Mouse (Mus musculus) layer of hippocampus, adult 9-11 months (tissue): ENCODE data around the gene Msln.
A peak's percentile ranks its signal among the peaks of the same experiment; 100 is the strongest.
"Not testable (repeated sequence)": the region's sequence is repeated elsewhere in the genome, so short reads cannot be mapped to it uniquely, and the experiment has no call there.

Source experiments
- DNase-seq: peaks from one replicate; pipeline ENCODE4 v3.0.0; 2022

The Msln gene

DNA sequence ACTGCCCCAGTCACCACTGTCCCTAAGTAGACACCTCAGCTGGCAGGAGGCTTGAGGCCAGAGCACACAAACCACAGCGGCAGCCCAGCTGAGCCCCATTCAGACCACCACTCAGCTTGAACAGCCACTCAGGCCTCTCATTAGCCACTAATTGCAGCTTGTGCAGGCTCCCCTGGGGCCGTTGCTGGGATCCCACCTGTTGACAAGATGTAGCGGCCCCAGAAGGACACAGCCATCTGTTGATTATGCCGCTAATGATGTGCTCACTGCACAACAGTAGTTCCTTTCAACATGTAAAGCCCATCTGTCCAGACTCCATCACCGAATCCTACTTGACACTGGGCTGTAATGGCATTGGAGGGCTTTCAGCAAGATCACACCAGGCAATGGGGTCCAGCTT lies 11.7 kb upstream of the Msln start:
- no peak for DNase-seq

DNA sequence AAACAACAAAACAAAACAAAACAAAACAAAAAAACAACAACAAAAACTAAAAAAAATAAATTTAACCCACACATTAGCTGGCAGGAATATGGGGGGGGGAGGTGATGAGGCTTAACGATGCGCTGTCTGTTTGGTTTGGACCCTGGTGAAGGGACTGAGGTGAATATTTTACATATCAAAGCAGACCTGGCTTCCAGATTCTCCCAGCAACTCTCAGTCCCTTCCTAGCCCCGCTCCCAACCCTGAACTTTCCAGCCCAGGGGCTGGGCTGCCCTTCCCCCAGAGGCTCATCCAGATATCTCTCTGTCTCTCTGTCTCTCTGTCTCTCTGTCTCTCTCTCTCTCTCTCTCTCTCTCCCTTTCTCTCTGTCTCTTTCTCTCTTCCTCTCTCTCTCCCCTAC lies 8.4 kb upstream of the Msln start:
- DNase-seq, result no peak

DNA sequence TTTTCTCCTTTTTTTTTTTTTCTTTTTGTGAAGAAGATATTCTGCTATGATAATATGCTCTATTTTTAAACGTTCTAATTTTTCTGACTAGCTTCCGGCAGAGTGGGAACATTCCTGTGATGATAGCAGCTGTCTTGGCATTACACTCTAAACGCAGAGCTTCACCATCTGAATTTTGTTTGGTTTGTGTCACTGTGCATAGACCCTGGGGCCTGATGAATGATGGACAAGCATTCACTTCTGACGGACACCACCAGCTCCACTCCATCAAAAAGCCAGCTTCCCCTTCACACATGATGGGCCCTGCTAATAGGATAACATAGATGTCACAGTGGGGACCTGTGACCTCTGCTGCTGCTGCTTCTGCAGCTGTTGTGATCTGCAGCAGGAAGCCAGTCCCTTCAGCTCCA lies 7.4 kb upstream of the Msln start:
- peak; percentile 78 for DNase-seq

DNA sequence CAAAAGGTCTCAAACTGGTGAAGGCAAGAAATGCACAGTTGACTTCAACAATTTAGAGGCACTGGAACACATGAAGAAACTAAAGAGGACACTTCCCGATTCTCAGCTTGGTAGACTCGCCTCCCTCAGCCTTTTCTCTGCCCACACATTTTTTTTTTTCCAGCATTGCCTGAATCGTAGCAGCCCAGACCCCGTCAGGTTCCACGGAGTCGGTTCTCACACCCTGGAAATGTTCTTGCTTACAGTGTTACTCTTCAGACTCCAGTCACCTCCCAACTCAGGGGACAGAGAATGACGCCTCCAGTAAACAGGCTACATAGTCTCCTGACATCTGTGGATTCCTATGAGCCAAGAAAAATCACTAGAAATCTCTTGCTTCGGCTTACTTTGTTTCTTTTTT lies 6.0 kb upstream of the Msln start:
- no peak for DNase-seq

DNA sequence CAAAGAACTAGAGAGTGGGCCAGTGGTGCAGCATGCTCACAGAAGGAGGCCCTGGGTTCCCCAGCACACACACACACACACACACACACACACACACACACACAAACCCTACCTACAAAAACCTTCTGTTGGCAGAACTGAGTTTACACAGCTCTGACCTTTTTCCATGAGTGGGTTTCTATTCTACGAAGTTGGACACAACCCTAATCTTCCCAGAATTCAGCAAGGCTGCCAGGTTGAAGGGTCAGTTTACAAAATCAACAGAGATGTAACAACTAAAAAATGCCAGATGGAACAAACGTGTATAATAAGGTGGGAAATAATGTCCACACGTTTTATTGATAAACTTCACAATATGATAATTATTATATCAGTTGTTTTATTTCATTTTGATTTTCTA lies 3.5 kb upstream of the Msln start:
- DNase-seq, result no peak

DNA sequence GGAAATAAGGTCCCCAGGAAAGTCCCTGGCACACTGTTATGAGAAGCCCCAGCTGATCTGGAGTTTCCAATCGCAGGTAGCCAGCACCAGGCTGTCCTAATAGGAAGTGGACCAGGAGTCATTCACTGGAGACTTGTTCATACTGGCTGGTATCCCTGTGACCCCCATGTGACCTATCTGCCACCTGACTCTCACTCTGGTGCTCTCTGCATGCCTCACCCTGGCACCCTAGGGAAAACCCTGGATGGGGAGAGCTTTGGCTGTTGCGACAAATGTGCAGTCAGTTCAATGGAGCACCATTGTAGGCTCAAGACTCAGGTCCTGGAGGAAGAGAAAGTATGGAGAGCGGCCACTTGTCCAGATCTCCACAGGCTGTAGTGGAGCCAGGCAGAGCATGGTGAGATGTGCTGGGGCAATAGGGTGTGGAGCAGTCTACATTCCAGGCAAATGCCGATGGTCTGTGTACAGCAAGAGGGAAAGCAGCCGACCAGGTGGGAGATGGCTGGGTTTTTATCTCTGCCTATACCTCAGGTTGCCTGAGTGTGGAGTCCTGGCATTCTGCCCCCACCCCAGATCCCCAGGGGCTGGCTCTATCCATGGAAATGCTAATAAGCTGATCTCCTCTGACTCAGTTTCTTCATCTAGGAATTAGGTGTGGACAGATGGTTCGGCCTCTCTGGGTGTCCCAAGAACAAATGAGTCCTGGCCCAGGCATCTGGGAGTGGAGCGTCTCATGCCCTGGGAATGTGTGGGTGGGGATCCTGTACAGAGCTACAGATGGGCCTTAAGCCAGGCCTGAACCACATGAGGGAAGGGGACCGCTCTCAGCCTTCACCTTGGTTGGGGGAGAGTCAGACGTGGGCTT lies 2.4 kb upstream of the Msln start:
- DNase-seq, result no peak

DNA sequence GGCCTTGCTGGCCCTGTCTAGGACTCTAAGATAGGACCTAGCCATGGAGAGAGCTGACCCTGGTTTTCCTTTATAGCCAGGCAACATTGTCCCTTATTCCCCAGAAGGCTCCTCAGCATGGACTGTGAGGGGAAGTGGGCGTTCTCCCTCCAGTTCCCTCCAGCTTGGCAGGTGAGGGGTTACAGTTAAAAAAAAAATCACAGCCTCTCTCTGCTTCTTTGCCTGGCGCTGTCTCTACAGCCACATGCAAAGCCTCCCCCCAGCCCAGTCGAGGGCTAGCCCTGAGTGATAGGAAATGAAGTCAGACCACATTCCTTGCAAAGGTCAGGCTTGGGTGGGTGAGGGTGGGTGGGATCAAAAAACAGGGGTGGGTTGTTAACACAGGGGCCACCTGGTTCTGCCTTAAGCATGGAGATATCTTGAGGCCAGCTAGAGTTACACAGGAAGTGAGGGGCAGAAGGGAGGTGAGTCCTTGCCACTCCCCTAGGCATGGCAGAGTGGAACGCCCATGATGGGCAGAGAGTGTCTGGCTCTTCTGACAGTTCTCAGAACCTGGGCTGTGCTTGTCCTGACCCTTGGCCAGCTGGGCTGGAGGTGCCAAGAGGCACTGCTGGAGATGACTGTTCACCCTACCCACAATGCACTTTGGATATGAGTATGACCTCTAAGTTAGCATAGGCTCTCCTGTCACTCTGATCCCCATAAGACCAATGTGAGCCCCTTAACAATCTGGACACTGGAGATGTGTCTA lies 1.6 kb upstream of the Msln start:
- DNase-seq, result no peak

DNA sequence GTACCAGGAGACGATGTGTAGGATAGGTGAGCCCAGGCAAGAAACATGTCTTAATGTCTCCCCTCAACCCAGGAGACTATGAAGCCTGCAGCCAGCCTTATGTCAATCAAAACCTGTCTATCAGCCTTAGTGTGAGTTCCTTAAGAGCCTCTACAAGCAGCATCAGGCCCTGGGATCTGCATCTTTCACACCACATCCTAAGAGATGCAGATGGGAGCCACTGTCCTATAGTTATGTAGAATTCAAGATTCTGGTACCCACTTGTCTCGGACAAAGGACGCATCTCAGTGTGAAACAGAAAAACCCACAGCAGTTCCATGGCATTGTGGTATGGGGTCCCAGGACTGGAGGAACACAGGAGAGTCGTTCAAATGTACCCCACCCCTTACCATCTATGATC lies 908 bp upstream of the Msln start:
- no peak for DNase-seq

DNA sequence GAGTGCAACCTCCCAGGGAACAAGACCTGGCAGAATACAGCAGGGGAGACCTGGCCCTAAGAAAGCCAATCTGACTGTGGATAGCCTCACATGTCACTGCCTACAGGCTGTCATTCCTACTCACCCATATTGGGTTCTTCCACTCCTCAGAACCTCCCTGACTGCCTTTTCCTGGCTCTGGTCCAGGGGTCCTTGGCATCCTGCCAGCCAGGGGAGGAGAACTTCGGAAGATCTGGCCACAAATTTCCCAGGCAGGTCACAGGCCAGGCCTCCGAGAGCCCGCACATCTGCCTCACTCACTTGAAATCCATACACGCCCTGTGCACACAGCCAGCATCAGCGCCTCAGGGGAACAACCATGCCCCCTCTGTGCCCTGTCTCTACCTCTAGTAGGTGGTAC lies 2.7 kb downstream of the Msln start:
- no peak for DNase-seq

DNA sequence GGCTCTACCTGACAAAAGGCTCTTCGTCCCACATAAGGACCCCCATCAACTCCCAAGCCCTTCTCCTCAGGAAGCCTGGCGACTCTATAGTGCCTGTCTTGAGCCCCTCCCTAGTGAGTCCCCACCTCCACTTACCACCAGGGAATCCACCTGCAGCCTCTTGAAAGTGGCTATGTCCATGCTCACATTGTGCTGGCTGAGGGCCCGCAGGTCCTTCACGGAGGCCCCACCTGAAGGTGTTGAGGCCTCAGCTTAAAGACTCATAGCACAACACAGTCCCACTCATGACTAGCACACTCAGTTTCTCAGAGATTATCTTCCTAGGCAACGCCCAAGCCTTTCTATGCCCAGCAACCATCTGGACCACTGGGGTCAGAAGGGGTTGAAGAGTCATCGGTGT lies 4.9 kb downstream of the Msln start:
- no peak for DNase-seq

DNA sequence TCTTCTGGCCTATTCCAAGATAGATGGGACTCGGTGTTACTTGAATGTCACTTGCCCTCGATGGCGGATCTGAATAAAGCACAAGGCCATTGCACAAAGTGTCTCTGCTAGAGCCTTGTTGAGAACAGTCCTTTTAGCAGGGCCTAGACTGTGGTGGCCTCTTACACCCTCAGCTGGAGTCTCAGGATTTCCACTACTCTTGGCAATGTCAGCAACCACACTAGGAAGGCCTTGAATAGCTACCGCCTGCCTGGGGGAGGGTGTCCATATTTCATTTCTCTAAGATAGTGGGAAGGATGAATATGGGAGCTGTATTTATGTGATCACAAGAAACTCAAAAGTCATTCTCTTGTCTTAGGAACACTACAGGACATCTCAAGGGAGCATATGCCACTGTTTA lies 5.9 kb downstream of the Msln start:
- no peak for DNase-seq

DNA sequence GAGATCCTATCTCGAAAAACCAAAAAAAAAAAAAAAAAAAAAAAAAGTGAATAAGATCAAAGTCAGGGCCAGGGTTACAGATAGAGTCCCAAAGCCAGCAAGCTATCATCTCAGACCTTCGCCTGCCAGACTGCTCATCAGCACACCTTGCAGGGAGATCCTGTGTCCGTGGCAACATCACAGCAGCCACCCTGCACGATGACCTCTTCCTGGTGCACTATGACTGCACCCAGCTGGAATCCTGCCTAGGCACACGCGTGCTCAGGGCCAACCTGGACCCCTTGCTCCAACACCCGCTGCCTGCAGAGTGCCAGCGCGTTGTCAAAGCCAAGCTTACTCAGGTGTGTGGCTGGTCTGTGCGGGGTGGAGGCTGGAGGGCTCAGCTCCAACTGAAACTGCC lies 9.9 kb downstream of the Msln start:
- no peak for DNase-seq

DNA sequence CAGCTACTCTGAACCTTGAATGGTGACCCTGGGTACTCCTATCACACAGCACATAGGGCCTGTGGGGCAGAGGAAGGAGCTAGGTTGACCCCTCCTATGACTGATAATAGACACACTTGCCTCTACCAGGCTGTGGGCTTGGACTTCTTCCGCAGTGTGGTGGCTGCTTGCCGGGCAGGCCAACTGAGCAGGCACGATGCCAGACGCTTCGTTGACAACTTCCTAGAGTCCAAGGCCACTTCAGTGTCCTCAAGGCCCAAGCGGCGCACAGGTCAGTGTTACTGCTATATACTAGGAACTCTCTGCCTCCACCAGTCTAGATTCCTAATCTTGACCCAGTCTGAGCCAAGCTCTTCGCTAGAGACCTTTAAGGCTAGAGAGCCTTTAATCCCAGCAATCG lies 10.3 kb downstream of the Msln start:
- DNase-seq, result no peak

DNA sequence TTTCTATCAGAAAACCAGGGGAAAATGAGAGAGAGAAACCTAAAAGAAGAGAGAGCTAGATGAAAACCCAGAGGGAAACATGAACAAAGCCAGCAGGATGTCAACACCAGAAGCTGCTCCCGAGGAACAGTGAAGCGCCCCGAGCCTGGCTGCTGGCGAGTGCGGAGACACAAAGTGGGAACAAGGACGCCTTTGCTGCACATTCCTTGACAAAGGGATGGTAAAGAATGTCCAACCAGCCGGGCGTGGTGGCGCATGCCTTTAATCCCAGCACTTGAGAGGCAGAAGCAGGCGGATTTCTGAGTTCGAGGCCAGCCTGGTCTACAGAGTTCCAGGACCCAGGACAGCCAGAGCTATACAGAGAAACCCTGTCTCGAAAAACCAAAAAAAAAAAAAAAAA lies 12.7 kb downstream of the Msln start:
- DNase-seq, result not testable (repeated sequence)

DNA sequence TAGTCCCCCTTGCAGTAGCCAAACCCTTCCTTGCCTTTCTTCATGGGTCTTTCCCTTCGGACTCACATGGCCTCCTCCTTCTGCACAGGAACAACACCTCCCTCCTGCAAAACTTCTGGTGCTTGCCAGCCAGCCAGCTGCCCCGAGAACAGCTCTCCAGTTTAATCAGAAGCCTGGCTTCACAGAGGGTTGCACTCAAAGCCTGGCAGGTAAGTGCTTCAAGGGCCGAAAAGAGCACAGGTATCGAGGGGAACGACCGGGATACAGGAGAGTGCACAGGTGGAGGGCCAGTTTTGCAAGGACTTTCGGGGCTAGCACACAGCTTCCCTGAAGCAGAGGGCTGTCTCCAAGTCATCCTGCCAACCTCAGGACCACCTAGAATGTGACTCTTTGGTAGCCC lies 15.3 kb downstream of the Msln start:
- no peak for DNase-seq

DNA sequence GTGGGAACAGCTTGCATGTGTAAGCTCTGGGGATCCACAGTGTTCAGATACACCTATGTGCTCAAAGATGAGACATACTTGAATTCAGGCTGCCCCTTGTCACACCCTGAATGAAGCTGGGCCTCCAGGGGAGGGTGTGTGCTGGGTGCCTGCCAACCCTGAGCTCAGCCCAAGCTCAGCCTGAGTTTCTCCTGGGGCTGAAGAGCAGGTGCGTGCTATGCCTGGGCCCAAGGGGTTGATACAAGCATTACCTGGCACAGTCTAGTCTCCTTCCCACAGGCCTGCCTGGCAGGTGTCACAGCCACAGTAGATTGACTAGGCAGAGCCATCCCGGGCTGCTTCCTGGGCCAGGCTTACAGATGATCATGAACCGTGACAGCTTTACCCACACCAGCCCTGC lies 18.4 kb downstream of the Msln start, which contains the start of gene Mslnl:
Gene Mslnl (plus strand): TSS at position 298 of the 400 bp plus-strand sequence.
- no peak for DNase-seq

DNA sequence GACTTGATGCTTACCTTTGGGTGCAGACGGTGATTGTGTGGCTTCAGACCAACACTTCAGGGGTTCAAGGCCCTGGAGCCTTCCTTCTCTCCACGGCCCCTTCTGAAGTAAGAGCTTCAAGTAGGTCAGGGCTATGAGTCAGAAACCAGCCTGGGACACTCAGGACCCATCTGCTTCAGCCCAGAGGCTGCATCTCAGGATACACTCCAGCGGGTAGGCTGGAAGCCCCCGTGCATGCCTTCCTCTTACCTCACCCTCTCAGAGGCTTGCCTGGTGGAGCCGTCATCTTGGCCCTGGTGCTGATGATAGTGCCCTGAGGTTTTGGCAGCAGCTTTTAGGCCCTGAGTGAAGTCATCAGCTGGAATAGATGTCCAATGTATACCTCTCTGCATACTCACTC lies 18.9 kb downstream of the Msln start:
- no peak for DNase-seq

DNA sequence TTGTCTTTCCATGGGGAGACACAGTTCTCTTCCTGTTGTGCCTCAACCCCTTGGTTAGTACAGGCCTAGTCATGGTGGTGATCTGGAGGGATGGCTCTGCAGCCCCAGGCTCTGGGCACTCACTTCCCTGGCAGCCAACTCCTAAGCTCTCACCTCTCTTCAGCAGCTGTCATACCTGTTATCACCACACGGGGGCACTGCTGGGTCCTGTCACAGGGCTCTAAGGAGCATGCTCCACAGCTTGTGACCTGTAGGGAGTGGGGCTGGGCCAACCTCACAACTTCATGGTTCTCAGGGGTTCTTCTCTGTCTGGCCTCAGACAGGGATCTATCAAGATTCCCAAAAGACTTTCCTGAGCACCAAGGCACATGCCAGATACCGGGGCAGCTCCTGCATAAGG lies 22.1 kb downstream of the Msln start:
- DNase-seq, result peak; percentile 85

DNA sequence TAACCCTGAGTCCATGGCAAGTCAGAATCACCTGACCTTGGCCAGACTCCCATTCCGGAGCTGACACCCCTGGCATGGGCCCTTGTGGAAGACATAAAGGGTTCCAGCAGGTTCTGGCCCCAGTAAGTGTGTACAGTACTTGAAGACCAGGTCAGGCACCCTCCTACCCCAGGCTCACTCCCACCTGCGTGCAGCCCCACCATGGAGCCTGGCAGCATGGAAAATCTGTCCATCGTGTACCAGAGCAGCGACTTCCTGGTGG lies 26.2 kb downstream of the Msln start:
- DNase-seq, result no peak

DNA sequence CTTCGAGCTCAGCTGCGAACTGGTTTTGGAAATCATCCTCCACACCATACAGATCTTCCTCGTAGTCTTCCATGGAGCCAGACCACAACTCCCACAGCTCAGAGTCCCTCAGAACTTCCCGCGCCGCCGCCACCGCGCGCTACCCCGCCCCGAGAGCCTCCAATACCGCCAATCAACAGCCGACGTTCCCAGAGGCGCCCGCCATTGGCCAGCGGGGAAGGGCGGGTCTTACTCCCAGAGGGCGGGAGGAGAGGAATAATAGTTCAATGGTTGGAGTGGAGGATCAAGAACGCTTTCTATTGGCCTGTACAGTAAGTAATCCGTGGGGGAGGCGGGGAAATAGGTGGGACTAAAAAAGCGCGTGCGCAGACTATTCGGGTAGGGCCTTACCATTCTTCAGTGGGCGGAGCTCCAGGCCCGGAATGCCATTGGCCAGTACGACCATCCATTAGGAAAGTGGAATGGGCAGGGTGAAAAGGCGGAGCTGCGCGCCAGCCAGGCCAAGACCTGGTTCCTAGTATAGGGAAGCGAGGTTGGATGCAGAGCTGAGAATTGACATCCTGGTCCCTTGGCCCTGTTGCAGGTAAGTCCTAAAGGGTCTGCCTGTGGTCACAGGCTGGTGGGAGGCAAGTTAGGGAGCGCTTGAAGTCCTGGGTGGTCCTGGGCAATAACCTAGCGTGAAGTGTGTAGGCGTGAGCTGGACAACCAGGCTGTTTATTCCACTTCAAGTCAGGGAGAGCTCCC lies 26.7 kb downstream of the Msln start, which contains the start of the genes Chtf18 and Rpusd1:
Gene Chtf18 (minus strand): TSS at position 155 of the 744 bp plus-strand sequence.
Gene Rpusd1 (plus strand): TSS at position 406 of the 744 bp plus-strand sequence.
- DNase-seq, result peak; percentile 100

DNA sequence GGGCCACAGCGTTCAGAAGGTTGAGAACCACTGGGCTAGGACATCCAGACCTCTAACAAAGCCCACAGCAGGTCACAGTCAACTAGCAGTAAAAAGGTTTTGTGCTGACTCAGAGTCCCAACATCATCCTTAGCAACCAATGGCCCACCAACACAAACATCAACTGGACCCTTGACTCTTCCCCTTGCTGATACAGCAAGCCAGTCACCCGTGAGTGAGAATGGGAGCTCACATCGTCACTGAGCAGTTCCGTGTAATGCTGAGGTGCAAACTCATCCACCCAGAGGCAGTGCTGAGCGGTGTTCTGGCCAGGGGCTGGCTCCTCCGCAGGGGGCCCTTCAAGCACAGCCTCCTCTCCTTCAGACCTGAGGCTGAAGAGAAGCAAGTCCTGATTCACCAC lies 28.9 kb downstream of the Msln start:
- DNase-seq, result no peak

DNA sequence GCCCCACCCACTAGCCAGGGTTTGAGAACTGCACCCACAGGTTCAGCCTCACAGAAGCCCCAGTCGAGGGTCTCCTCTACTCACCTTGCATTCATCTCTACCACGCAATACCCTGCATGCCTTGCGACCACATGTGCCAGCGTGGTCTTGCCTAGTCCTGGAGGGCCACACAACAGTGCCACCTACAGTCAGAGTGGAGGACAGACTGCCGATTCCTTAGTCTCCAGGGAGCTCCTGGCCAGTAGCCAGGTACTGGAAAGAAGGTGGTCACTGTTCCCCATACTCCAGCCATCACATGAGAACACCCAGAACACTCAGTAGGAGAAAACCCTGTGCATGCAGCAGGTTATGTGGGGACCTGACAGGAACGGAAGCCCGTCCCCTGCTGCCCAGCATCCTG lies 30.3 kb downstream of the Msln start:
- no peak for DNase-seq

DNA sequence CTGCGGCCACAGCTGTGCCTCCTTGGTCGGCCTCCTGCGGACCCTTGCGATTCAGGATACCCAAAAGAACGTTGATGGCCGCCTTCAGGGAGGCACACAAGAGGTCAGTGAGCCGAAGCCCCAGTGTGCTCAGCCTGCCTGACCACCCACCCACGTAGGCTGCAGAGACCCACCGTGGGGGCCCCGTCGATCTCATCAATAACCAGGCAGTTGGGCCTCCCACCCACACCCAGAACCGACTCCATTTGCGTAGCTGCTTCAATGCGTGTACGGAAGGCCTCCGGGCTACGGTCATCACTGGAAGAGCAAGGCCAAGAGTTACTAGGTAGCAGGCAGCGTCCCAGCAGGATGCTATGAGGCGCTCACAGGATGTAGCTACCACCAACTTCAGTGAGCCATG lies 30.7 kb downstream of the Msln start:
- no peak for DNase-seq

DNA sequence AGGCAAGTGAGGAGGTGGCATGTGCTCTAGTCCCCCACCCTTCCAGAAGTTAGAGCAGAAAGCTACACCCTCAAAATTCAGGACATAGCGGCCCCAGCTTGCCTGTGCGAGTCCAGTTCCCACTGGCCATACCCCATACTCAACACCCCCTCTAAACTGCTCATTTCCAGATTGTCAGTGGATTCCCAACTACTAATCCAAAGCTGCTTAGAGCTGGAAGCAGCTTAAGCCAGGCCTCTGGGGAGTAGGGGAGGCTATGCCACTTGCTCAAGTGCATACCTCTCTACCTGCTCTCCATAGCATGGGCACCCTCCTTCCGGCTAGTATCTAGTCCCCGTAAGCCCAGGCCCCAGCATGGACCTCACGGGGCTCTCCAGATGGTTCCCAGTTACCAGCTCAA lies 32.7 kb downstream of the Msln start:
- no peak for DNase-seq
